Mouse (Mus musculus): ENCODE measurements at regions not wholly inside any gene's neighbourhood (a gene's known extent, or its start where the extent isn't known, plus 50 kb on each side); places are given as distances from the start of the nearest gene placed in this dataset.

DNA sequence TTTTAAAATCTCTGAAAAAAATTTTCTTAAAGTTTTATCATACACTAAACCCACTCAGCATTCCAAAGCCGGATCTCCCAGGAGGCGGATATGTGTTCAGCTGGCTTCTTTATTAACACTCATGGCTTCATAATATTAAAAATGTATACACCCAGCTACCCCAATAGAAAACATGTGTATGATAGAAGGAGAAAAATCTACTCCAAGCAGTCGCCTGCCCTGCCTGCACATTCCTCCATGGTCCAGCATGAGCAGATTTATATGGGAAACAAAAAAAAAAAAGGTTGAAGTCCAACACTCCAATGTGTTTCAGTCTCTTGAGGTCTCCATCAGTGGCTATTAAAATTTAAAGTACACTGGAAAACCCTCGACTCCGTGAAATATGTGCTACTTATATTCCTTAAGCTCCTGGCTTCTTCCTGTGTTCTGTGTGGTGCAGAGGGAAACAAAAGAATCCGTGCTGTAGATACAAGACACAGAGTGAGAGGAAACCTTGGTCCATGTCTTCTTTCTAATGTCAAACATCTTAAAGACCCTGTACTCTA is 142.0 kb upstream of the Ppargc1a start:
- no peak overlapping the region for H3K27ac ChIP-seq (ENCODE audit: insufficient read depth, low read depth)
- no peak overlapping the region for H3K9ac ChIP-seq (ENCODE audit: insufficient read depth, low read depth)
- no peak for TF ChIP-seq ZC3H11A (IDR thresholded peaks at IDR 0.05; ENCODE audit: low read depth, low read length)
- no peak for TF ChIP-seq CHD1 (IDR thresholded peaks at IDR 0.05; ENCODE audit: low read depth, low read length)
- TF ChIP-seq ETS1 (conservative IDR thresholded peaks at IDR 0.05; ENCODE audit: low read depth, low read length), result no peak
- TF ChIP-seq MAX (IDR thresholded peaks at IDR 0.05; ENCODE audit: low read length), result no peak
- no peak for TF ChIP-seq UBTF (IDR thresholded peaks at IDR 0.05; ENCODE audit: low read depth, low read length)
- TF ChIP-seq NELFE (IDR thresholded peaks at IDR 0.05; ENCODE audit: low read depth, low read length), result no peak
- TF ChIP-seq JUN (IDR thresholded peaks at IDR 0.05; ENCODE audit: insufficient read depth, low read depth, low read length), result no peak
- no peak for TF ChIP-seq HCFC1 (IDR thresholded peaks at IDR 0.05; ENCODE audit: low read depth, low read length)
- no peak for TF ChIP-seq KAT2A (IDR thresholded peaks at IDR 0.05; ENCODE audit: insufficient replicate concordance, low read length)
- no peak for TF ChIP-seq RCOR1 (conservative IDR thresholded peaks at IDR 0.05; ENCODE audit: low read depth, low read length)
- TF ChIP-seq POLR2A (IDR thresholded peaks at IDR 0.05; ENCODE audit: low read depth, low read length), result no peak
- TF ChIP-seq ZKSCAN1 (IDR thresholded peaks at IDR 0.05; ENCODE audit: borderline replicate concordance, low read depth, low read length), result no peak
- no peak for TF ChIP-seq USF1 (IDR thresholded peaks at IDR 0.05; ENCODE audit: low read depth, low read length)
- TF ChIP-seq MXI1 (IDR thresholded peaks at IDR 0.05; ENCODE audit: low read depth, low read length), result no peak
- no peak for TF ChIP-seq TCF12 (IDR thresholded peaks at IDR 0.05; ENCODE audit: low read depth, low read length)
- no peak for TF ChIP-seq MEF2A (IDR thresholded peaks at IDR 0.05; ENCODE audit: borderline replicate concordance, low read depth, low read length)
- H3K4me1 ChIP-seq (ENCODE audit: control insufficient read depth in 1 of 2, insufficient read depth in 2 of 2), result no peaks in the 10 kb centered on the region
- no peak for DNase-seq (ENCODE audit: extremely low read depth)
- H3K79me2 ChIP-seq (replicated peaks; ENCODE audit: control insufficient read depth, extremely low read depth, insufficient read depth, poor library complexity, severe bottlenecking), result no peaks in the 10 kb centered on the region
- no peaks in the 10 kb centered on the region for H3K9me3 ChIP-seq (replicated peaks; ENCODE audit: low read length)
- no peak overlapping the region for H3K4me2 ChIP-seq (ENCODE audit: insufficient read depth, low read depth, poor library complexity, severe bottlenecking)
- H3K27me3 ChIP-seq (replicated peaks), result no peaks in the 10 kb centered on the region
- no peak overlapping the region for H3K4me3 ChIP-seq (replicated peaks in 1 of 3; ENCODE audit: low read depth in 2 of 3, low read length in 2 of 3, poor library complexity in 1 of 3)
- H3K36me3 ChIP-seq (replicated peaks in 1 of 2; ENCODE audit: control insufficient read depth in 1 of 2, insufficient read depth in 1 of 2, low read length in 1 of 2), result no peaks in the 10 kb centered on the region
- dilution Hi-C loops (cut with MboI; ENCODE audit: extremely low pct_ligation_motif_present, extremely low pct_unique_long_range_greater_than_20kb, low sequenced_read_pairs), result no loop called here
- in situ Hi-C loops (cut with MboI; ENCODE audit: low pct_ligation_motif_present, low pct_unique_long_range_greater_than_20kb, low sequenced_read_pairs), result no loop called here

DNA sequence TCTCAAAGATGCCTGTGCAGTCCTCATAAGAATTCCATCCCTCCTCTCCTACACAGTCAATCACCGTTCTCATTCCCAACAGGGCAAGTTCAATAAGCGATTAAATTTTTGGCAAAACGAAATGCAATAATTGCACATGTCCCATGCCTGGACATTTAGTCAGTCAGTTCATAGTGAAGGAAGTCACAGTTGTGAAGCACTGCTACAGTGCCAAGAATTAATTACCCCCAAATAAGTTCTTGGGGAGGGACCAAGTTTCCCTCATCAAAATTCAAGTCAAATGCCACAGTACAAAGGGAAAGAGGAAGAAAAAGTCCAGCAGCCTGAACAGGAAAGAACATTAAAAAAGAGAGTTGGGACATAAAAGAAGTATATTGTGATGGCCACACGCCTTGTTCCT is 112.4 kb upstream of the Ppargc1a start:
- TF ChIP-seq EP300 (IDR thresholded peaks at IDR 0.05; ENCODE audit: low read length), result no peak
- no peak for TF ChIP-seq ELF1 (IDR thresholded peaks at IDR 0.05; ENCODE audit: low read depth, low read length)
- no peak for TF ChIP-seq TBP (conservative IDR thresholded peaks at IDR 0.05; ENCODE audit: low read depth, low read length)
- no peak for TF ChIP-seq ZNF384 (IDR thresholded peaks at IDR 0.05; ENCODE audit: low read depth, low read length)
- TF ChIP-seq MAX (IDR thresholded peaks at IDR 0.05; ENCODE audit: low read length), result no peak
- no peak for TF ChIP-seq UBTF (IDR thresholded peaks at IDR 0.05; ENCODE audit: low read depth, low read length)
- no peak for TF ChIP-seq RAD21 (IDR thresholded peaks at IDR 0.05; ENCODE audit: low read depth, low read length)
- TF ChIP-seq MAZ (IDR thresholded peaks at IDR 0.05; ENCODE audit: low read depth, low read length), result no peak
- no peak for TF ChIP-seq SMC3 (IDR thresholded peaks at IDR 0.05; ENCODE audit: low read depth, low read length)
- no peaks in the 10 kb centered on the region for H3K36me3 ChIP-seq (replicated peaks in 1 of 2; ENCODE audit: control insufficient read depth in 1 of 2, insufficient read depth in 1 of 2, low read length in 1 of 2)
- DNase-seq (ENCODE audit: extremely low read depth), result no peak
- no peak overlapping the region for H3K4me2 ChIP-seq (ENCODE audit: insufficient read depth, low read depth, poor library complexity, severe bottlenecking)
- peaks cover 0 to 5% of the 10 kb centered on the region in 2 experiments; a peak in 1 of 4 replicates for H3K4me1 ChIP-seq (ENCODE audit: control insufficient read depth in 1 of 2, insufficient read depth in 2 of 2)
- no peak overlapping the region for H3K27ac ChIP-seq (ENCODE audit: insufficient read depth, low read depth)
- no peak overlapping the region for H3K4me3 ChIP-seq (replicated peaks in 1 of 3; ENCODE audit: low read depth in 2 of 3, low read length in 2 of 3, poor library complexity in 1 of 3)
- dilution Hi-C loops (cut with MboI; ENCODE audit: extremely low pct_ligation_motif_present, extremely low pct_unique_long_range_greater_than_20kb, low sequenced_read_pairs), result no loop called here
- in situ Hi-C loops (cut with MboI; ENCODE audit: low pct_ligation_motif_present, low pct_unique_long_range_greater_than_20kb, low sequenced_read_pairs), result no loop called here
- H3K9me3 ChIP-seq (replicated peaks; ENCODE audit: low read length), result peaks cover 13% of the 10 kb centered on the region
- no peaks in the 10 kb centered on the region for H3K27me3 ChIP-seq (replicated peaks)
- no peak overlapping the region for H3K9ac ChIP-seq (ENCODE audit: insufficient read depth, low read depth)
- H3K79me2 ChIP-seq (replicated peaks; ENCODE audit: control insufficient read depth, extremely low read depth, insufficient read depth, poor library complexity, severe bottlenecking), result no peaks in the 10 kb centered on the region
